23 mouse cellular contexts compared by ENCODE assay signal in the genomic region with DNA sequence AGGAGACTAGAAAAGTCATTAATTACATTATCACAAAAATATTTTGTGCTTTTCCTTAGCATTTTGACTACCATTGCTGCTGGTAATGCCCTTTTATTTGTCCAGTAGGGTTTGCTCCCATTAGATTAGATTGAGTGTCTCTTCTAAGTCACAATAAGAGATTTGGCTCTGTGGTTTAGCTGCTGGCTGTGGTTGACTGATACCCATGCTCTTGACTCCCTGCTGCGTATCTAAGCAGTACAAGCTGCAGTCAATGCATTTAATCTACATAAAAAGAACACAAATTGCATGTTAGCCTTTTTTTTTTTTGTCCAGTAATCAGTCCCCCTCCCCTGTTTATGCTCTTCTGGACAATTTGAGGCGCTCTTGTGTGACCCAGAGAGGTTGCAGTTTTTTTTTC.
"Had no signal": no experiment of that assay in that cellular context is flagged by ENCODE, and none has a peak within 500 bp of the region (broad histone marks: within the 10 kb centered on the region; RNA-seq: fewer than 3 reads in every experiment).

No protein-coding gene starts in this region.

- H3K9ac ChIP-seq: kidney, embryonic 15.5 days; limb, embryonic 12.5 days; limb, embryonic 15.5 days; liver, embryonic 14.5 days; liver, postnatal 0 days; lung, embryonic 14.5 days; midbrain, embryonic 12.5 days; stomach, embryonic 15.5 days had no signal

- H3K36me3 ChIP-seq: kidney, embryonic 15.5 days; limb, embryonic 12.5 days; limb, embryonic 15.5 days; midbrain, embryonic 12.5 days; stomach, embryonic 15.5 days had no signal

- H3K4me3 ChIP-seq: kidney, embryonic 15.5 days; left cerebral cortex, adult 2 months; limb, embryonic 12.5 days; limb, embryonic 15.5 days; megakaryocyte, embryonic 14.5 days; midbrain, embryonic 12.5 days; myocyte; stomach, embryonic 15.5 days had no signal

- H3K4me1 ChIP-seq: kidney, embryonic 15.5 days; limb, embryonic 12.5 days; limb, embryonic 15.5 days; megakaryocyte, embryonic 14.5 days; midbrain, embryonic 12.5 days; stomach, embryonic 15.5 days had no signal

- H3K4me2 ChIP-seq: kidney, embryonic 15.5 days; limb, embryonic 12.5 days; limb, embryonic 15.5 days; liver, embryonic 11.5 days; lung, embryonic 14.5 days; midbrain, embryonic 12.5 days; stomach, embryonic 15.5 days had no signal

- H3K9me3 ChIP-seq: kidney, embryonic 15.5 days; limb, embryonic 12.5 days; limb, embryonic 15.5 days; megakaryocyte, embryonic 14.5 days; midbrain, embryonic 12.5 days; stomach, embryonic 15.5 days had no signal

- ATAC-seq: liver, postnatal 0 days; lung, postnatal 0 days; midbrain, embryonic 16.5 days had no signal

- H3K27me3 ChIP-seq: megakaryocyte, embryonic 14.5 days; stomach, embryonic 15.5 days had no signal

- DNase-seq: kidney, adult 11 months; kidney, adult 8-10 months; kidney, postnatal 10 days; kidney, postnatal 36 days; layer of hippocampus, postnatal 36 days; left cerebral cortex, postnatal 4 days; liver, postnatal 0 days; lung, embryonic 14.5 days; right cerebral cortex, postnatal 4 days; thymus, postnatal 25 days had no signal

- H3K27ac ChIP-seq: kidney, embryonic 15.5 days; left cerebral cortex, adult 2 months; limb, embryonic 12.5 days; limb, embryonic 15.5 days; liver, embryonic 14.5 days; macrophage; midbrain, embryonic 12.5 days; stomach, embryonic 15.5 days had no signal
